Mouse (Mus musculus) lung, postnatal 0 days (tissue): ENCODE results near the gene Slc25a13.

ENCODE experiments used
- CTCF ChIP-seq: IDR thresholded peaks from 2 replicates; pipeline ENCODE4 v1.5.1; 2016; ENCODE audit warnings: antibody characterized with exemption, mild to moderate bottlenecking
- EP300 ChIP-seq: IDR thresholded peaks from 2 replicates; pipeline ENCODE4 v1.6.1; 2016; ENCODE audit warnings: antibody characterized with exemption, mild to moderate bottlenecking, control low read depth

- TF ChIP-seq CTCF (no peak), EP300 (no peak)
Observed at GRCm38 (mm10) chr6:6236788-6237298, 19.9 kb upstream of the Slc25a13 start.
